Comparison of ENCODE assay signal across 30 mouse cellular contexts in genomic region chr6:94954580-94954979, GRCm38 (mm10).
DNase-seq lines count a peak whose midpoint lies in the region; ATAC-seq and TF ChIP-seq lines count a peak whose summit lies in the region.
"Had no signal": no experiment of that assay in that cellular context is flagged by ENCODE, and none has a peak within 500 bp of the region (broad histone marks: within the 10 kb centered on the region; RNA-seq: fewer than 3 reads in every experiment).

No protein-coding gene starts in this region.

- H3K27me3 ChIP-seq in heart, embryonic 11.5 days (ENCODE audit: control insufficient read depth, insufficient read depth, low read length), result no peaks in the 10 kb centered on the region
- H3K27me3 ChIP-seq in liver, embryonic 12.5 days (replicated peaks), result no peaks in the 10 kb centered on the region
- H3K27me3 ChIP-seq in liver, postnatal 0 days (ENCODE audit: insufficient read depth, low read length), result no peaks in the 10 kb centered on the region
- no peaks in the 10 kb centered on the region for H3K27me3 ChIP-seq in kidney, embryonic 16.5 days (ENCODE audit: insufficient read depth, low read length)
- H3K27me3 ChIP-seq: CH12.LX; forebrain, embryonic 15.5 days; limb, embryonic 13.5 days; megakaryocyte, embryonic 14.5 days; midbrain, embryonic 13.5 days; Patski had no signal

- H3K4me1 ChIP-seq in heart, embryonic 11.5 days (ENCODE audit: control insufficient read depth, insufficient read depth, low read length), result no peaks in the 10 kb centered on the region
- no peaks in the 10 kb centered on the region for H3K4me1 ChIP-seq in liver, embryonic 12.5 days
- no peaks in the 10 kb centered on the region for H3K4me1 ChIP-seq in liver, postnatal 0 days (ENCODE audit: insufficient read depth)
- H3K4me1 ChIP-seq in kidney, embryonic 16.5 days (ENCODE audit: insufficient read depth, low read length), result no peaks in the 10 kb centered on the region
- H3K4me1 ChIP-seq: midbrain, embryonic 13.5 days had no signal

- H3K4me3 ChIP-seq in heart, embryonic 11.5 days (ENCODE audit: low read depth, low read length), result no peak overlapping the region
- H3K4me3 ChIP-seq in liver, embryonic 12.5 days, result no peak overlapping the region
- H3K4me3 ChIP-seq in liver, postnatal 0 days (ENCODE audit: low read depth, low read length), result no peak overlapping the region
- no peak overlapping the region for H3K4me3 ChIP-seq in kidney, embryonic 16.5 days (ENCODE audit: low read length)
- H3K4me3 ChIP-seq: forebrain, embryonic 10.5 days; forebrain, embryonic 15.5 days; gastrocnemius, adult 2 months; heart, adult 2 months; heart, embryonic 13.5 days; layer of hippocampus, adult 2 months; limb, embryonic 13.5 days; megakaryocyte, embryonic 14.5 days; midbrain, embryonic 13.5 days had no signal

- H3K4me2 ChIP-seq in heart, embryonic 11.5 days, result no peak overlapping the region
- no peak overlapping the region for H3K4me2 ChIP-seq in liver, embryonic 12.5 days
- H3K4me2 ChIP-seq in liver, postnatal 0 days (ENCODE audit: low read depth, low read length), result no peak overlapping the region
- H3K4me2 ChIP-seq in kidney, embryonic 16.5 days (replicated peaks; ENCODE audit: low read depth, low read length), result no peak overlapping the region
- H3K4me2 ChIP-seq: forebrain, embryonic 15.5 days; heart, embryonic 13.5 days; hindbrain, embryonic 14.5 days; limb, embryonic 13.5 days; lung, embryonic 14.5 days; midbrain, embryonic 13.5 days had no signal

- peak; percentile 63; the same call in 1 of the 2 replicates for ATAC-seq in heart, embryonic 11.5 days (replicated peaks; ENCODE audit: insufficient number of reproducible peaks, low FRiP score, low TSS enrichment)
- ATAC-seq in liver, embryonic 12.5 days, result peak; percentile 66
- ATAC-seq in liver, postnatal 0 days, result peak; percentile 78
- no peak for ATAC-seq in kidney, embryonic 16.5 days (ENCODE audit: low FRiP score, low TSS enrichment)
- ATAC-seq: forebrain, embryonic 15.5 days; intestine, postnatal 0 days; midbrain, embryonic 13.5 days; Patski had no signal

- peak; percentile 92 for TF ChIP-seq EP300 in liver, postnatal 0 days (IDR thresholded peaks at IDR 0.05; ENCODE audit: low read depth)

- no peak for TF ChIP-seq CTCF in liver, postnatal 0 days (IDR thresholded peaks at IDR 0.05; ENCODE audit: low read depth)

- H3K9ac ChIP-seq in heart, embryonic 11.5 days (ENCODE audit: low read depth, low read length), result no peak overlapping the region
- no peak overlapping the region for H3K9ac ChIP-seq in liver, embryonic 12.5 days
- H3K9ac ChIP-seq in liver, postnatal 0 days (replicated peaks), result no peak overlapping the region
- no peak overlapping the region for H3K9ac ChIP-seq in kidney, embryonic 16.5 days (replicated peaks; ENCODE audit: low read length)
- H3K9ac ChIP-seq: forebrain, embryonic 15.5 days; heart, embryonic 13.5 days; hindbrain, embryonic 14.5 days; limb, embryonic 13.5 days; lung, embryonic 14.5 days; midbrain, embryonic 13.5 days had no signal

- no peaks in the 10 kb centered on the region for H3K36me3 ChIP-seq in heart, embryonic 11.5 days (ENCODE audit: control insufficient read depth, insufficient read depth, low read length)
- H3K36me3 ChIP-seq in liver, embryonic 12.5 days, result no peaks in the 10 kb centered on the region
- no peaks in the 10 kb centered on the region for H3K36me3 ChIP-seq in liver, postnatal 0 days (replicated peaks; ENCODE audit: insufficient read depth, low read length)
- H3K36me3 ChIP-seq in kidney, embryonic 16.5 days (ENCODE audit: insufficient read depth, low read length), result no peaks in the 10 kb centered on the region
- H3K36me3 ChIP-seq: forebrain, embryonic 10.5 days; forebrain, embryonic 15.5 days; G1E; heart, embryonic 13.5 days; limb, embryonic 13.5 days; midbrain, embryonic 13.5 days had no signal

- no peak overlapping the region for H3K27ac ChIP-seq in heart, embryonic 11.5 days (ENCODE audit: low read depth, low read length)
- no peak overlapping the region for H3K27ac ChIP-seq in liver, embryonic 12.5 days
- H3K27ac ChIP-seq in liver, postnatal 0 days (ENCODE audit: low read depth), result no peak overlapping the region
- no peak overlapping the region for H3K27ac ChIP-seq in kidney, embryonic 16.5 days (ENCODE audit: low read length)
- H3K27ac ChIP-seq: forebrain, embryonic 10.5 days; forebrain, embryonic 15.5 days; gastrocnemius, adult 2 months; heart, adult 2 months; heart, embryonic 13.5 days; hindbrain, embryonic 14.5 days; layer of hippocampus, adult 2 months; limb, embryonic 13.5 days; midbrain, embryonic 13.5 days had no signal

- no peak for DNase-seq in heart, adult 18-20 months
- peak; percentile 3 for DNase-seq in c-Kit-positive CD71-positive TER-119-negative erythroid progenitor cells, embryonic 14.5 days (ENCODE audit: low read depth)
- no peak for DNase-seq in liver, postnatal 0 days
- DNase-seq in cerebellum, postnatal 4 days (ENCODE audit: low spot score in 2 of 2), result no peak
- DNase-seq in right cerebral cortex, postnatal 10 days (ENCODE audit: low spot score in 2 of 2), result no peak
- DNase-seq: adrenal gland, postnatal 14 days; cerebellum, adult 18-20 months; cerebellum, postnatal 10 days; gastrocnemius, adult 2 months; gastrocnemius, postnatal 36 days; heart, adult 2 months; heart, postnatal 10 days; kidney, adult 9 months; kidney, postnatal 25 days; lung, embryonic 14.5 days had no signal

- WGBS in heart, embryonic 11.5 days (ENCODE audit: insufficient replicate concordance), result 59% methylated on average over 2 of the region's 2 CpGs
- 55% methylated on average over 2 of the region's 2 CpGs for WGBS in liver, embryonic 12.5 days (ENCODE audit: insufficient replicate concordance)
- 48% methylated on average over 2 of the region's 2 CpGs for WGBS in liver, postnatal 0 days (ENCODE audit: insufficient replicate concordance)
- WGBS in kidney, embryonic 16.5 days, result 84% methylated on average over 2 of the region's 2 CpGs

- peaks cover 5% of the 10 kb centered on the region; the same call in 1 of the 2 replicates for H3K9me3 ChIP-seq in heart, embryonic 11.5 days (replicated peaks; ENCODE audit: control insufficient read depth, low read length)
- H3K9me3 ChIP-seq in liver, embryonic 12.5 days (replicated peaks), result no peaks in the 10 kb centered on the region
- no peaks in the 10 kb centered on the region; the same call in 1 of the 2 replicates for H3K9me3 ChIP-seq in liver, postnatal 0 days (ENCODE audit: low read length)
- peaks cover 7% of the 10 kb centered on the region for H3K9me3 ChIP-seq in kidney, embryonic 16.5 days (ENCODE audit: low read length)
- H3K9me3 ChIP-seq: G1E had no signal
